Mouse (Mus musculus) heart, adult 2 months (tissue): Measurements from ENCODE around the gene Gm20388. TPM values are rescaled to one million over a fixed set of nuclear protein-coding genes. Genes with fewer than 3 reads are reported as not detected.

Experiments used
- DNase-seq, 2 experiments: peaks; one replicate each; pipeline ENCODE4 v3.0.0; 2021
- H3K27ac ChIP-seq: fragments of 200-600 bp; 2 replicates; pipeline ENCODE4 v1.8.1; 2022
- H3K27me3 ChIP-seq: fragments of 200-500 bp; 2 replicates; pipeline ENCODE4 v1.6.1; 2012; ENCODE audit warnings: mild to moderate bottlenecking, low read length, inconsistent platforms, mixed read lengths; ENCODE audit not compliant: control insufficient read depth, insufficient read depth
- H3K36me3 ChIP-seq: fragments of 200-500 bp; 2 replicates; pipeline ENCODE4 v1.6.1; 2012; ENCODE audit warnings: low read length, inconsistent platforms; ENCODE audit not compliant: control insufficient read depth, insufficient read depth
- H3K4me1 ChIP-seq: fragments of 200-500 bp; 2 replicates; pipeline ENCODE4 v1.6.1; 2011; ENCODE audit warnings: low read length; ENCODE audit not compliant: control insufficient read depth, insufficient read depth
- H3K4me3 ChIP-seq: fragments of 200-600 bp; 2 replicates; pipeline ENCODE4 v1.8.1; 2022
- H3K79me2 ChIP-seq: fragments of 200-500 bp; replicated peaks from 2 replicates; pipeline ENCODE4 v1.6.1; 2012; ENCODE audit warnings: mild to moderate bottlenecking, inconsistent platforms, low read length, moderate library complexity, mixed read lengths; ENCODE audit not compliant: control insufficient read depth, insufficient read depth
- H3K9ac ChIP-seq: fragments of 200-500 bp; 2 replicates; pipeline ENCODE4 v1.6.1; 2012; ENCODE audit warnings: low read depth, mild to moderate bottlenecking, control low read depth, inconsistent platforms, low read length, mixed read lengths
- CTCF ChIP-seq: fragments of 200-600 bp; IDR thresholded peaks from 2 replicates; pipeline ENCODE4 v1.8.1; 2022; ENCODE audit warnings: antibody characterized with exemption, mild to moderate bottlenecking, moderate library complexity
- EP300 ChIP-seq: fragments of 200-500 bp; IDR thresholded peaks from 2 replicates; pipeline ENCODE4 v1.6.1; 2011; ENCODE audit warnings: low read depth, low read length, control low read depth; ENCODE audit not compliant: insufficient read depth
- POLR2A ChIP-seq: fragments of 200-500 bp; IDR thresholded peaks from 2 replicates; pipeline ENCODE4 v1.6.1; 2011; ENCODE audit warnings: mild to moderate bottlenecking, low read depth, low read length, control low read depth; ENCODE audit not compliant: insufficient read depth
- WGBS: fragments of 180-500 bp; shearing (Covaris S2); methylation state at CpG from one replicate; pipeline ENCODE4 v1.1.7; 2018; 5-methylcytosine and 5-hydroxymethylcytosine counted together
- intact Hi-C: fragments of 180-260 bp; cut with DNase I; formaldehyde crosslinking; loops from one replicate; pipeline ENCODE4 v1.15.1; 2025
- polyA plus RNA-seq: library from polyadenylated mRNA; depleted of rRNA; stranded (reverse); fragments of >200 nt; gene quantifications from 2 replicates; pipeline ENCODE4 v1.2.3, GENCODE M21; 2012
- total RNA-seq, 2 experiments: library from RNA; stranded (reverse); gene quantifications; 2 replicates each; pipeline ENCODE4 v1.2.3; 2021

The Gm20388 gene
- total and polyA plus RNA-seq, 3 experiments: 1.8 to 32.3 TPM; not detected in 1

DNA sequence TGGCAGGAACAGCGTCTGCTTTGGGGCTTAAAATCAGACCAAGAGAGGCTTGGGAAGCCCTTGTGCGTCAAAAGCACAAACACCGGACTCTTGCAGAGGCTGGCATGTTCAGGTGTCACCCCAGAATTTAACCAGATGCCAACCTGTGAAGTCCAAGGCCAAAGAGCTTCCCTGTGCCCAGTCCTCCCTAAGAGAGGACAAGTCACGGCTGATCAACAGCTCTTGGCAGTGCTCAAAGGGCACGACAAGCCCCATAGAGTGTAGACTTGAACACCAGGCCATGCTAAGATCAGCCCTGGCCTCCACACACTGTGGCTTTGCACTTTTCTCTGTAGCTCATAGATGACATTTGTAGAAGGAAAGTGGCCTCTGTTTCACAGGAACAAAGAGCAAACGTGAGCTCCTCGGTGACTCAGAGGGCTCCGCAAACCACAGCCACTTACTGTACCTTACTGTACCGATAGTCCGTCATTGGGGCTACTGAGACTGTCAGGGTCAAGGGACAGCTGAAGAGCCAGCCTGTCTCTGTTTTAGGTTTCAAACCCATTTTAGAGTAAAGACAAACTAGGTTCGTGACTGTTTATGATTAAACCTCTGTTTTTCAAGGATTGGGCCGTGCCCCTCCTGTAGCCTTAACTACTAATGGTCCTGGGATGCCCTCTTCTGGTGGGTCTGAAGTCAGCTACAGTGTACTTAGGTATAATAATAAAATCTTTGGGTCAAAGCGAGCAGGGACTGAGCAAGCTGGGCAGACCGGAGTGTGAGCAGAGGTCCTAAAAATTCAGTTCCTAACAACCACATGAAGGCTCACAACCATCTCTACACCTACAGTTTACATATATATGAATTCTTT lies 2022.3 kb downstream of the Gm20388 start:
- intact Hi-C loops: no loop called here
- no peak overlapping the region for H3K4me3 ChIP-seq
- WGBS: 84% methylated on average over 14 of the region's 14 CpGs
- no peaks in the 10 kb centered on the region for H3K36me3 ChIP-seq
- TF ChIP-seq POLR2A (no peak), CTCF (no peak), EP300 (no peak)
- no peaks in the 10 kb centered on the region for H3K79me2 ChIP-seq
- H3K27ac ChIP-seq: no peak overlapping the region
- no peak overlapping the region for H3K9ac ChIP-seq
- no peaks in the 10 kb centered on the region for H3K27me3 ChIP-seq
- DNase-seq: no peak
- H3K4me1 ChIP-seq: no peaks in the 10 kb centered on the region; the same call in 1 of the 2 replicates

DNA sequence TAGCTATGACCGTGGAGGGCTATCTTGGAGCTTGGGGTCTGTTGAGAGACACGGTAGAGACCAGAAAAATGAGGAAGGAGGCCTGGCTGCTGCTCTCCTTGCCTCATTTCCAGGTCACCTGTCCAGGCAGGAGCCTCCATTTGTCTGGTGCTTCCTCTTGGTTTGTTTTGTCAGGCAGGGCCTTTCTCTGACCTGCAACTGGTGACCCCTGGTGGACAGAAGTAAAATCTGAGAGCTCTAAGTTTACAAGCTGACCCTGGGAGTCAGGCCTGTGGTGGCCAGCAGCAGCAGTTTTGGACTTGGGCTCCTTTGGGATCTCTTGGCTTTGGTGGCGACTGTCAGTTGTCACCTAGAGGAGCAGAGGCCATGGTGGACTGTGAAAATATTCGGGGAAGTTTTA lies 2023.9 kb downstream of the Gm20388 start:
- TF ChIP-seq CTCF: peak; percentile 81
- no peak for TF ChIP-seq EP300
- H3K36me3 ChIP-seq: no peaks in the 10 kb centered on the region
- no peaks in the 10 kb centered on the region for H3K27me3 ChIP-seq
- no peak overlapping the region for H3K4me3 ChIP-seq
- WGBS: 40% methylated on average over 4 of the region's 4 CpGs
- H3K9ac ChIP-seq: no peak overlapping the region
- intact Hi-C loops: no loop called here
- no peak overlapping the region for H3K27ac ChIP-seq
- H3K4me1 ChIP-seq: no peaks in the 10 kb centered on the region; the same call in 1 of the 2 replicates
- DNase-seq: peak; percentile 32 to 45
- H3K79me2 ChIP-seq: no peaks in the 10 kb centered on the region

DNA sequence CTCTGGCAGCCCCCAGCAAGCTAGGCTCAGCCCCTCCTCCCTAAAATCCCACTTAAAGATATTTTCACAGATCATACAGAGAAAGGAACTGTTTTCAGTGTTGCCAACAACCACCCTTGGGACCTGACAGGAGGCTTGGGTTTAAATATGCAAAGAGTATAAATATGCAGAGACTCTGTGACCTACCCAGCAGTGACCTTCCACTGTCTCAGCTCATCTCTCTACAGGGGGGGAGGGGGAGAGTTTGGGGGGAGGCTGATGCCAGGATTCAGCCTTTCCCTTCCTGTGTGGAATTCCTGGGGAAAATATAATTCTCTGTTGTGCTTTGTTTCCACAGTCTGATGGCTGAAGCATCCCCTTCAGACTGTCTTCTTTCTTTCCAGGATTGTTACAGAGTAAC lies 2024.3 kb downstream of the Gm20388 start:
- Histone ChIP-seq H3K79me2 (no peaks in the 10 kb centered on the region), H3K9ac (no peak overlapping the region), H3K27ac (no peak overlapping the region), H3K36me3 (no peaks in the 10 kb centered on the region), H3K27me3 (no peaks in the 10 kb centered on the region), H3K4me1 (no peaks in the 10 kb centered on the region; the same call in 1 of the 2 replicates), H3K4me3 (no peak overlapping the region)
- no peak for DNase-seq
- intact Hi-C loops: no loop called here
- TF ChIP-seq CTCF: no peak
- TF ChIP-seq EP300: no peak
- TF ChIP-seq POLR2A: no peak

DNA sequence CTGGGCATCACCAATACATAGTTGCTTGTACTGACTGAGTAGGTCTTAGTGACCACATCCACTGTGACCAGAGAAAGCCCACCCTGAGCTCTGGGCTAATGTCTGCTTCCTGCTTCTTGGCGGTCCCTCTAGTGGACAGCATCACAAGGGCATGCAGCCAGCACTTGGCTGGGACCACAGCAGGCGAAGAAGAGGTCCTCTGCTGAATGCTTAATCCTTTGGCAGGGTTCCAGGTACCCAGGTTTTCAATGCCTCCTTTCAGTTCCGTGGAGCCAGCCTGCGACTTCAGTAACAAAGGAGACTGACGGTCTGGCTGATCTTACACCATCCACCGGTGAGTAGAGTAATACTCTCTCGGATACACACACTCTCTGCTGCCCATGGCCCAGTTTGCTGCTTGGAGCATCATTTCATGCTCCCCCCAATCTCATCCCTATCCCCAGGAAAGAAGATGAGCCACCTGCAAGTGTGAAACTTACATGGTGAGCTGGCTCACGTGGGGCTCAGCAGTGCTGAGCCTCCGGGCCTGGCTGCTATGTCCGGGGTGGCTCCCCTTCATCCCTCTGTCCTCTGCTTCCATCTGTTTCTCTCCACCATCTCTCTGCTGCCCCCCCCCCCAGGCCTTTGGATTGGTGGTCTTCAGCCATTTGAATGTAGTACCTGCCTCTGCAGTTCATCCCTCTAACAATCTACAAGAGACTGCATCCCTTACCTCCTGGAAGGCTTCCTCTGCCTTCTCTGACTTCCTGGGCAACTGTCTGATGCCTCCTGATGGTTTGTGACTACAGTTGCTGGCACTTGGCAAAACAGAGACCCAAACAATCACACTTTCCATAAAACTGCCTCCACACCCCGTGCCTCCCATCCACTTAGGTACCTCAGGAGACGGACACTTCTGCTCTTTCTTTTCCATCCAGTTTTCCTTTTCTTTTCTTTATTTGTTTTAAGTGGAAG lies 2025.0 kb downstream of the Gm20388 start:
- Histone ChIP-seq H3K9ac (no peak overlapping the region), H3K36me3 (no peaks in the 10 kb centered on the region), H3K79me2 (no peaks in the 10 kb centered on the region), H3K4me1 (no peaks in the 10 kb centered on the region; the same call in 1 of the 2 replicates), H3K4me3 (no peak overlapping the region), H3K27me3 (no peaks in the 10 kb centered on the region), H3K27ac (no peak overlapping the region)
- no peak for TF ChIP-seq POLR2A
- TF ChIP-seq CTCF: peak; percentile 45
- intact Hi-C loops: no loop called here
- 58% methylated on average over 12 of the region's 12 CpGs for WGBS
- DNase-seq: no peak

DNA sequence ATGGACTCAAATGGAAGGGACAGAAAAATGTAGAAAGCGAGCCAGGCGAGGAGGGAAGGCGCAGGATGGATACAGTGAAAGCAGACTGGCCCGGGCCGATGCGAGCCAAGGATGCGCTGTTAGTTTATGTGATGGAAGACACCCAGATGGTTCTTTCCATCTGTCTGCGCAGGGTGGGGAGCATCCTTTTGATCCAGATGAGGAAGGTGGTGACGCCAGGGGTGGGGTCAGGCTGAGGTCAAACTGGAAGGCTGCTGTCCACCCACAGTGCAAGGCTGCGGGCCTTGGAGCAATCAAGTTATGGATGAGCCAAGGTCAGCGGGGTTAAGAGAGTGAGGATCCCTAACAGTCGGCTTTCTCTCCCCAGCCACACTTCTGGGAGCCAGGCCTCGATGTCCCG lies 2025.8 kb downstream of the Gm20388 start:
- H3K4me1 ChIP-seq: no peaks in the 10 kb centered on the region; the same call in 1 of the 2 replicates
- no peaks in the 10 kb centered on the region for H3K27me3 ChIP-seq
- no peaks in the 10 kb centered on the region for H3K36me3 ChIP-seq
- H3K9ac ChIP-seq: no peak overlapping the region
- no peak for TF ChIP-seq EP300
- TF ChIP-seq POLR2A: no peak
- no peak for TF ChIP-seq CTCF
- no peak overlapping the region for H3K27ac ChIP-seq
- no peak for DNase-seq
- intact Hi-C loops: no loop called here
- H3K79me2 ChIP-seq: no peaks in the 10 kb centered on the region
- H3K4me3 ChIP-seq: no peak overlapping the region
- 75% methylated on average over 14 of the region's 14 CpGs for WGBS

DNA sequence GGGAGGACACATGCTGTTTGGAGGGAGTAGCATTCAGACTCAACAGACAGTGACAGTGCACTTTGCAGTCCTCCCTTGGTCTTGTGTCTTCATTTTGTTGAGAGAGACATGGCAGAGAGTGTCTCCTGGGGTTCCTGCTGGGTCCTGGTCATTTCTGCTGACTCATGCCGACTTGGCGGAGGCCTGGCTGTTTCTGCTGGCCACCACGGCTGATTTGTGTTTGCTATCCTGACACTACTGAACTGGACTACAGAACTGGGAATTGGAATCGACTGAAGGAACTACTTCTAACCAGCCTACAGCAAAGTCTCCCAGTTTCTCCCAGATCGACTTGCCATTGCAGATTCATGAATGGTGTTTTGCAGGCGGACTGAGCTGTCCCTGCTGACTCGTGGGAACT lies 2028.1 kb downstream of the Gm20388 start:
- Histone ChIP-seq H3K4me1 (no peaks in the 10 kb centered on the region; the same call in 1 of the 2 replicates), H3K4me3 (no peak overlapping the region), H3K79me2 (no peaks in the 10 kb centered on the region), H3K36me3 (no peaks in the 10 kb centered on the region), H3K9ac (no peak overlapping the region), H3K27ac (no peak overlapping the region), H3K27me3 (no peaks in the 10 kb centered on the region)
- 80% methylated on average over 7 of the region's 7 CpGs for WGBS
- intact Hi-C loops: no loop called here
- TF ChIP-seq POLR2A (no peak), EP300 (no peak), CTCF (no peak)
- DNase-seq: no peak
